Mouse (Mus musculus) CD4-positive, CD25-positive, alpha-beta regulatory T cell, adult 2 months (primary cell): Measurements from ENCODE around the gene Fam89b.
"Not testable (repeated sequence)": the region's sequence is repeated elsewhere in the genome, so short reads cannot be mapped to it uniquely, and the experiment has no call there.

Experiments
- DNase-seq: peaks from one replicate; pipeline ENCODE4 v3.0.0-alpha.2; 2012; ENCODE audit warnings: low read depth, low spot score

Gene Fam89b

DNA sequence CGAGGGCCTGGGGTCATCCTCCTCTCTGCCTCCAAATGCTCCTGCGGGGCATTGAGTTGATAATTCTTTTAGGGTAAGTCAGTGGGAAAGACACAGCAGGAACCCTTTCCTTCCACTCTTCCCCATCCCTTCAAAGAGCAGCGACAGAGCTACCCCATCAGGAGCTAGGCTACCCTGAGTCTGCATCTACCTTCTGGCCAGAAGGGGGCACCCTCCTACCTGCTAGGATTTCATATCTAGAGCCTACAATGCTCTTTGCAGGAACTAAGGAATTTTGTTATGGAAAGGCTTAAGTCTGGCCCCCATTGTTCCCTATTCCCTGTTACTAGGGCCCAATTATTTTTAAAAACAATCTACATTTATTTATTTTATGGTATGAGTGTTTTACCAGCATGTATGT lies 18.2 kb downstream of the Fam89b start:
- DNase-seq = peak; percentile 83

DNA sequence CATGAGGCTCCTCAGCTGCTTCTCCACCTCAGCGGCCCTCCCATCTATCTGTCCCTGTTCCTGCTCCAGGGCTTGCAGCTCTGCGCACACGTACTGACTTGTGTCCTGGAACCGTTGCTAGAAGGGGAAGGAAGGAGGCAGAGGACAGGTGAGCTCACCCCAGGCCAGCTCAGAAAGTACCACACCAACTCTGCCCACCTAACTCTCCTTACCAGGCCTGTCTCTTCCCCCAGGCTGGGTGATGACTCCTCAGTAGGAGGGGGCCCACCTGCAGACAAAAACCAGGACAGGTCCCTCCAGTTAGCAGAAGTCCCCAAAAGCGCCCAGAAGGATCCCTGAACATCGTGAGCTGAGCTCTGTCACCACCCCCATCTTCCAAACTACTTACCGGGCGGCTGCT lies 18.9 kb downstream of the Fam89b start:
- DNase-seq = no peak

DNA sequence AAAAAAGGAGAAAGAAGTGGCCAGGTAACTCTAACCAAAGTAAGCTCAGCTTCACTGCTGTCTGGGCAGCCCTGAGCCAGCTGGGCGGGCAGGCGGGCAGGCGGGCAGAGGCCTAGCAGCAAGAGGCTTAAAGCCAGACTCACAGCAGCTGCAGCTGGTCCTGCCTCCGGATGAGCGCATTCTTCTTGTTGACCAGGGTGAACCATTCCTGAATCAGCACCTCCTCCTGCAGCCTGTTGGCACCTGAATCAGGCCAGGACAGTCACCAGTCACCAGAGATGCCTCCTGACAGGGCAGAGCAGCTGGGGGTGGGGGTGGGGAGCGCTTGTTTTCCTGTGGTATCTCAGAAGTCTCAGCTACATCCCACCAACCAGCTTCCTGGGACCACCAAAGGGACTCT lies 19.4 kb downstream of the Fam89b start:
- no peak for DNase-seq

- peak; percentile 84 for DNase-seq
These were observed 24.5 kb downstream of the Fam89b start for GRCm38 (mm10) chr19:5704801-5705571.

DNA sequence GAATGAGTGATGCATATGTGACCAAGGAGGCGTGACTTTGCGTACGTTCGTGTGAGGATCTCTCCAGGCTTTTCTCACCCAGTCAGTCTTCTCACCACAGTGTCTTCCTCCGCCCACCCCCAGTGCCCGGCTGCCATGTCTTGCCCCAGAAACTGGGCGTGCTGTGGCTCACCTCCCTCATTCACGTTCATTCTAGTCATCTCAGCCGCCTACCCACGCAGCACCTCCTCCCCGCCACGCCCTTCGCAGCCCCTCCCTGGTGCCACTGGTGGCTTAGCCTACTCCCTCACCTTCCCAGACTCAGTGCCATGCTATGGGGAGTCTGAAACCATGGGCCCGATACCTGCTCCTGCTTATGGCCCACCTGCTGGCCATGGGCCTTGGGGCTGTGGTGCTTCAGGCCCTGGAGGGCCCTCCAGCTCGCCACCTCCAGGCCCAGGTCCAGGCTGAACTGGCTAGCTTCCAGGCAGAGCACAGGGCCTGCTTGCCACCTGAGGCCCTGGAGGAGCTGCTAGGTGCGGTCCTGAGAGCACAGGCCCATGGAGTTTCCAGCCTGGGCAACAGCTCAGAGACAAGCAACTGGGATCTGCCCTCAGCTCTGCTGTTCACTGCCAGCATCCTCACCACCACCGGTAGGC lies 25.2 kb downstream of the Fam89b start, which contains the start of gene Kcnk7:
Gene Kcnk7 (plus strand): TSS at position 205 of the 638 bp plus-strand sequence.
- DNase-seq = peak; percentile 84

GRCm38 (mm10) chr19:5695849-5696462 lies 33.5 kb downstream of the Fam89b start:
- DNase-seq = no peak

DNA sequence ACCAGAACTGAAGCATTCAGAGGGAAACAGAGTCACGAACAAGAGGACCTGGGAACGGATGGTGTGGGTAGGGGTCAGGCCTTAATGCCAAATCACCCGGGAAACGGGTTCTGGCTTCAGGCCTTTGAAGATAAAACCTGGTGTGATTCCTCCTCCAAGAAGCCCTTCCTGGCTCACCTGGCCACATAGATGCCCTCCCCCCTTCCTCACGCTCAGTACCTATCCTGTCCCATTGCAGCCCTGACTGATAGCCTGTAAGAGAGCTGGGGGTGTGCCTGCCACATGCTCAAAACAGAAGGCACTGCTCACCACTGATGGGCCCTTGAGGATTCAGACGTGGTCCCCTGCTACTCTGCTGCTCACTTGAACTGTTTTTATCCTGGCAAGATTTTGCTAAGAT lies 35.7 kb downstream of the Fam89b start:
- DNase-seq = no peak

DNA sequence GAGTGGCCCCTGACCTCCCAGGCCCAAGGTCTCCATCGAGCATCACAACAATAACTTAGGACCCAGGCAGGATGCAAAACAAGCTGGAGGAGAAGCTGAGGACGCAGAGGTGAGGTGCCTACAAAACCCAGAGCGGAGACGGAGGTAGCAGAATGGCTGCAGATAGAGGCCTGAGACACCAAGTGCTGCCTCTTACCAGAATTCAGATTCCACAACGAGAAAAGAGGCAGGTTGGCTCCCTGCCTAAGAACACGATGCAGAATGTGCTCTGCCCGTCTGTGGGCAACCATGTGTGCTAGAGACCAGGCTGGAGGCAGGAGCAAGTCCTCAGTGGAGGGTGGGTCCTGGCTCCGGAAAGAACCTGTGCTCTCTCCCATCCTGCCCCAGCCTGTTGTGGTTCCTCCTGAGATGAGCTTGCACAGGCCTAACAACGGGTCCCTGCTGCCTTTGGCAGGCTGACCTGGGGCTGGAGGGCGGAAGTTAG lies 36.5 kb downstream of the Fam89b start:
- no peak for DNase-seq

GRCm38 (mm10) chr19:5692086-5692912 lies 37.2 kb downstream of the Fam89b start:
- no peak for DNase-seq

- DNase-seq = no peak
These were observed 37.9 kb downstream of the Fam89b start for GRCm38 (mm10) chr19:5691601-5692000.

GRCm38 (mm10) chr19:5690343-5690735 lies 39.1 kb downstream of the Fam89b start:
- DNase-seq = peak; percentile 24

DNA sequence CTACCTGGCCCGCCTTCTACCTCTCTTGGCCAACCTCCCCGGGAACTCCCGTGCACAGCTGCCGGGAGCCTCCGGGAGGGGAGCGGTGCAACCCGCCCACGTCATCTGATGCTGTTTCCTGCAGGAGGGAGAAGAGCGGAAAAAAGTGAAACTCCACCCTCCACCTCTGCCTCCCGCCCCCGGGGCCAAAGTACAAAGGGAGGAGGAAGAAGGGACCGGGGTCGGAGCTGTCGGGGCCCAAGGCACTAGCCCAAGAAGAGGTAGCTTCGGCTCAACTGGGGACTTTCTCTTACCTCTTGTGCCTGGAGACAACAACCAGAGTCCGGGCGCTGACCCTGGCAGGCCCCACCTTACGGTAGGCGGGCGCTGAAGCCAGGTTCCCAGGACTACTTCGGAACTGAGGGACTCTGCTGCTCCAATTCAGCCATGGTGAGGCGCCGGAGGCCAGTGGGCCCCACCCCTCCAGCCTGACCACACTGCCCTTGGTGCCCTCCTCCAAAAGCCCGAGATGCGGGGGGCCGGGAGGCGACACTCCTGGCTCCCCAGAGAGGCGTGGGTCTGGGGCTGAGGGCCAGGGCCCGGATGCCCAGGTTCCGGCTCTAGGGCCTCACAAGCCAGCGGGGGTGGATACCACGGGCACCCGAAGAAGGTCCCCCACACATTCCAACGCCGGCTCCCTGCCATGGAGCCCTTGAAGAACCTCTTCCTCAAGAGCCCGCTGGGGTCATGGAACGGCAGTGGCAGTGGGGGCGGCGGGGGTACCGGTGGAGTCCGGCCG lies 39.7 kb downstream of the Fam89b start:
- peak; percentile 94 for DNase-seq

DNA sequence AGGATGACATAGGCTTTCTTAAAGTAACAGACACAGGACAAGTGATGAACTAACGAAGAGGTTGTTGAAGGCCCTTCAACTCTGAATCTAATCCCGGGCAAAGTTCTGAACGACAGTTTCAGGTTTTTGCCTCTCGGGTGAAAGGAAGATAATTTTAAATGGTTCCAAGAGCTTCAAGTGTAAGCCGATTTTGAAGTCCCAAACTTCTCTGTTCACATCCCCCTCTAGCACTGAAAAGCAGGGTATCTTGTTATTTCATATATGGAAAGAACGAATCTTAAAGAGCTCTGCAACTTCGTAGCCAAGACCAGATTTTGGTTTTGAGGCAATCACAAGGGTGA lies 40.4 kb downstream of the Fam89b start:
- DNase-seq = no peak

DNA sequence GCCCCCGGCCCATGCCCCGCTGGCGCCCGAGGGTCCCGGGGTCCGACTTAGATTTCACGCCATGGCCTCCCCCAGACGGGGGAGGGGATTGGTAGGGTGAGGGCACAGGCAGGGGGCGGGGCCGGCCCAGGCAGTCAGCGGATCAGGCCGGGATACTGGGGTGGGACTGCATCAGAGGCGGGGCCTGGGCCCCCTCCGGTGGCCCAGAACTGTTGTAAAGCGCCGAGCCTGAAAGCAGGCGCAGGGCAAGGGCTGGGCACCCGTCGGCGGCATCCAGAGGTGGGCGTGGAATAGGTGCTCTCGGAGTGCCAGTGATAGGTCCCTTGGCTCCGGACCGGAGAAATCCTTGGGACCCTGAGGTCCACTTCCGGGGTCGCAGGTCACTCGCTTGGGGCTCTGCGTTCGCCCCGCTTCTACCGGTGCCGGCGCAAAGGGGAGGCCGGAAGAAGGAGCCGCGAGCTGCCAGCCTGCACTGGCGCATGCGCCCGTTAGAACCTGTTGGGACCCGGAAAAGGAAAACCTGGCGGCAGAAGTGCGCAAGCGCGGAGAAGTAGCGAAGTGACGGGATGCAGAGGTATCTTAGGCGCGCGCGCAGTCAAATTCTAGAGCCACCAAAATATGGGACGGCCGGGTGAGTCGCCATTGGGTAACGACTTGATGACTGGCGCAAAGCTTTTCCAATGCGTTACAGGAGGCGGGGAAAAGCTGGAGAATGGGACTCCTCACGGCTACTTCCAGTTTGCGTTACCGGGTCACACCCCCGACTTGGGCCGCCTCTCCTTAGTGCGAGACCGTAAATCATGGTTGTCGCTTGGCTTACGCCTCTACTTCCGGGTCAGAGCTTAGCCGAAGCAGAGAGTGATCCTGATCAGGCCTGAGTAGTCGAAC lies 41.0 kb downstream of the Fam89b start, which contains the start of the genes Map3k11 and Pcnx3:
Gene Map3k11 (plus strand): TSS at position 543 of the 888 bp plus-strand sequence.
Gene Pcnx3 (minus strand): TSS at position 709 of the 888 bp plus-strand sequence.
- peak; percentile 98 for DNase-seq

- no peak for DNase-seq
These were observed 41.7 kb downstream of the Fam89b start for GRCm38 (mm10) chr19:5687738-5688137.

GRCm38 (mm10) chr19:5686954-5687353 lies 42.5 kb downstream of the Fam89b start:
- DNase-seq = not testable (repeated sequence)

DNA sequence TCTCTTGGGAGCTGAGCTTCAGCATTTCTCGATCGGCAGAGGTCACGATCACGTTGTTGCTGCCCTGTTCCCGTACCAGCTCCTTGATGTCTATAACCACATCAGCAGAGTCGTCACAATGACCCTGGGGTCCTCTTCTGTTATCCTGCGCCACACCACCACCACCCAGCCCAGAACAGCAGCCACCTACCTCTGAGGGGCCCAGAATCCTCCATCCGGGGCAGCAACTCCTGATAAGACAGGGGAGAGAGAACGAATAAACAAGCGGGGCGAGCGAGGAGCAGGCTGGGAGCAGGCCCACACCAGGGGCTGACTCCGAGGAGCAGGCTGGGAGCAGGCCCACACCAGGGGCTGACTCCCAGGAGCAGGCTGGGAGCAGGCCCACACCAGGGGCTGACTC lies 43.0 kb downstream of the Fam89b start:
- no peak for DNase-seq

GRCm38 (mm10) chr19:5685861-5686260 lies 43.6 kb downstream of the Fam89b start:
- DNase-seq = no peak

DNA sequence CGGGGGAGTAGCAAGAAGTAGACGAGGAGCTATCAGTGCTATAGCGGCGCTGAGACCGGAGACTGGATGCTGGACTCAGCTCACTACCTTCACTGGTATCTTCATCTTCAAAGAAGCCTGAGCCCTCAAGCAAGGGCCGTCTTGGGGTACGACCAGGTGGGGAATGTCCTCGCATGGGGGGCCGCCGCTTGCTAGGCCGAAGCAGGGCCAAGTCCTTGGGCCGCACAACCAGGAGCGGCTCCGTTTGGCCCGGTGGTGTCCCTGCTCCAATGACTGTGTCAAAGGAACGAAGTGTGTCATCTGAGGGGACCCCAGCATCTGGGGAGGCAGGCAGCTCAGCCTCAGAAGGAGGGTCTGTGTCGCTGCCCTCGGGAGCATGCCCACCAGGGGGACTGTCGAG lies 44.0 kb downstream of the Fam89b start:
- DNase-seq = no peak

DNA sequence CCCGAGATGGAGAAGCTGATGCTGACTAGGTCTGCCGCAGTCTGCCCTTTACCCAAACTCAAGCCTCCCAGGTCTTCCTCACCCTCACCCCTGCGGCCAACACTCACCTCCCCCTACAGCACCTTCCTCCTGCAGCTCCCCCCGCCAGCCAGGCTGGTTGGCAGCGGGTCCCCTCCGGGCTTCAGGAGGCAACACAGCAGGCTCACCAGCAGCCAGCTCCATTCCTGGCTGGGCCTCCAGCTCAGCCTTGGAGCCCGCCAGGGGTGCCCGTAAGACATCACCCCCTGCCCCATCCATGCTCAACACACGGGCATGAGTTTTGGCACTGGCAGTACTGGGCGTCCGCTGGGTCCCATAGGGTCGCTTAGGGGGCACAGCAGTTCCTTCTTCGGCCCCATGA lies 44.5 kb downstream of the Fam89b start:
- DNase-seq = no peak
